ENCODE assay signal across 18 mouse cellular contexts in the genomic region with DNA sequence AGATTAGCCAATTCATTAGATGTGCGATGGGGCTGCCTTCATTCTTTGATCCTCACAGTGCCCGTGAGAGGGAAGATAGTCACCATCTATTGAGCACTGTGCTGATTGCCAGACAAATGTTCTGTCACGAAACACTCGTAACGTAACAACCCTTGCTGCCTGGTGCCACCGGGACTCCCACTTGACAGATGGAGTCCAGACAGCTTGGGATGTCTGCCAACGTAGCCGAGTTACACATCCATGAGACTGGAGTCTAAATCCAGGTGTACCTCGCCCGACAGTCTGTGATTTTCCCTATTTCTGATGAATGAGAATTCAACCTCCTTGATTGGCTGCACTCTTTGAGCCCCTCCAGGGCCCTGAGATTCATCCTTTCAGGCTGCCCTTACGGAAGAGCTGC. TPM values are rescaled to one million over a fixed set of nuclear protein-coding genes. Genes with fewer than 3 reads are reported as not detected.
DNase-seq lines count a peak whose midpoint lies in the region; ATAC-seq and TF ChIP-seq lines count a peak whose summit lies in the region.
"Had no signal": no experiment of that assay in that cellular context is flagged by ENCODE, and none has a peak within 500 bp of the region (broad histone marks: within the 10 kb centered on the region; RNA-seq: fewer than 3 reads in every experiment).

No protein-coding gene starts in this region.

- H3K4me1 ChIP-seq in hindbrain, postnatal 0 days (ENCODE audit: insufficient read depth, low read length), result peaks cover 12% of the 10 kb centered on the region
- H3K4me1 ChIP-seq in hindbrain, embryonic 13.5 days (replicated peaks), result peaks cover 28% of the 10 kb centered on the region
- peaks cover 4% of the 10 kb centered on the region; the same call in 1 of the 2 replicates for H3K4me1 ChIP-seq in cortical plate, adult 2 months (ENCODE audit: control insufficient read depth, insufficient read depth, low read length)
- H3K4me1 ChIP-seq in limb, embryonic 10.5 days, result peaks cover 19% of the 10 kb centered on the region

- no peaks in the 10 kb centered on the region for H3K9me3 ChIP-seq in hindbrain, postnatal 0 days (ENCODE audit: low read length)
- H3K9me3 ChIP-seq in hindbrain, embryonic 13.5 days, result no peaks in the 10 kb centered on the region
- H3K9me3 ChIP-seq in limb, embryonic 10.5 days (replicated peaks), result no peaks in the 10 kb centered on the region
- H3K9me3 ChIP-seq: embryonic facial prominence, embryonic 15.5 days; heart, embryonic 15.5 days; limb, embryonic 12.5 days had no signal

- no peak for TF ChIP-seq POLR2A in brain, embryonic 14.5 days (IDR thresholded peaks at IDR 0.05; ENCODE audit: borderline replicate concordance, extremely low read depth, insufficient read depth, insufficient read length, poor library complexity, severe bottlenecking)
- TF ChIP-seq POLR2A in cortical plate, adult 2 months (IDR thresholded peaks at IDR 0.05; ENCODE audit: extremely low read depth, insufficient read depth, low read length), result no peak

- H3K27ac ChIP-seq in hindbrain, postnatal 0 days, result no peak overlapping the region
- H3K27ac ChIP-seq in hindbrain, embryonic 13.5 days, result no peak overlapping the region
- 0 out of 2 replicates have a peak overlapping the region, but pooled peaks have one; percentile 8 for H3K27ac ChIP-seq in cortical plate, adult 2 months (ENCODE audit: insufficient read depth, low read length)
- no peak overlapping the region for H3K27ac ChIP-seq in limb, embryonic 10.5 days
- H3K27ac ChIP-seq: heart, embryonic 15.5 days; kidney, postnatal 0 days; limb, embryonic 12.5 days had no signal

- WGBS in hindbrain, postnatal 0 days, result 32% methylated on average over 11 of the region's 11 CpGs
- 64% methylated on average over 11 of the region's 11 CpGs for WGBS in hindbrain, embryonic 13.5 days
- WGBS in limb, embryonic 10.5 days, result 77% methylated on average over 11 of the region's 11 CpGs

- no peak for ATAC-seq in cerebellum, adult (ENCODE audit: insufficient number of reproducible peaks, low FRiP score, low TSS enrichment)
- no peak for ATAC-seq in hindbrain, postnatal 0 days
- no peak for ATAC-seq in hindbrain, embryonic 13.5 days (ENCODE audit: low FRiP score)
- ATAC-seq: hindbrain, embryonic 16.5 days had no signal

- H3K27me3 ChIP-seq in hindbrain, postnatal 0 days (ENCODE audit: insufficient read depth, low read length), result no peaks in the 10 kb centered on the region
- no peaks in the 10 kb centered on the region for H3K27me3 ChIP-seq in hindbrain, embryonic 13.5 days
- H3K27me3 ChIP-seq in limb, embryonic 10.5 days (ENCODE audit: low read depth, poor library complexity, severe bottlenecking), result no peaks in the 10 kb centered on the region
- H3K27me3 ChIP-seq: embryonic facial prominence, embryonic 15.5 days; heart, embryonic 15.5 days; limb, embryonic 12.5 days had no signal

- no peak overlapping the region for H3K9ac ChIP-seq in hindbrain, postnatal 0 days (replicated peaks; ENCODE audit: low read length)
- H3K9ac ChIP-seq in hindbrain, embryonic 13.5 days, result no peak overlapping the region
- H3K9ac ChIP-seq: embryonic facial prominence, embryonic 15.5 days; heart, embryonic 15.5 days; limb, embryonic 12.5 days had no signal

- DNase-seq in cerebellum, adult 11 months, result peak; percentile 68
- peak; percentile 65 for DNase-seq in hindbrain, postnatal 0 days (ENCODE audit: low spot score)
- DNase-seq in brain, embryonic 14.5 days (ENCODE audit: low read depth), result peak; percentile 89
- DNase-seq in spleen, postnatal 14 days (ENCODE audit: low spot score in 2 of 2), result no peak
- DNase-seq in limb, embryonic 10.5 days (ENCODE audit: low spot score), result no peak
- DNase-seq: adrenal gland, adult 2 months; thymus, adult 18-20 months had no signal

- H3K4me3 ChIP-seq in hindbrain, postnatal 0 days (ENCODE audit: low read length), result no peak overlapping the region
- H3K4me3 ChIP-seq in hindbrain, embryonic 13.5 days, result no peak overlapping the region
- H3K4me3 ChIP-seq in cortical plate, adult 2 months (ENCODE audit: insufficient read depth, low read length), result no peak overlapping the region
- H3K4me3 ChIP-seq in limb, embryonic 10.5 days, result no peak overlapping the region
- H3K4me3 ChIP-seq: embryonic facial prominence, embryonic 15.5 days; heart, embryonic 15.5 days; limb, embryonic 12.5 days had no signal

- no peak overlapping the region for H3K4me2 ChIP-seq in hindbrain, postnatal 0 days (ENCODE audit: low read depth, low read length)
- no peak overlapping the region for H3K4me2 ChIP-seq in hindbrain, embryonic 13.5 days
- H3K4me2 ChIP-seq: embryonic facial prominence, embryonic 15.5 days; heart, embryonic 15.5 days; limb, embryonic 12.5 days had no signal

- TF ChIP-seq CTCF in hindbrain, postnatal 0 days (IDR thresholded peaks at IDR 0.05; ENCODE audit: low read depth), result no peak
- no peak for TF ChIP-seq CTCF in brain, embryonic 14.5 days (IDR thresholded peaks at IDR 0.05; ENCODE audit: borderline replicate concordance, extremely low read depth, insufficient read depth, insufficient read length)
- no peak for TF ChIP-seq CTCF in cortical plate, adult 2 months (IDR thresholded peaks at IDR 0.05; ENCODE audit: extremely low read depth, insufficient read depth, low read length)

- no peaks in the 10 kb centered on the region for H3K36me3 ChIP-seq in hindbrain, postnatal 0 days (ENCODE audit: insufficient read depth, low read length)
- no peaks in the 10 kb centered on the region for H3K36me3 ChIP-seq in hindbrain, embryonic 13.5 days
- H3K36me3 ChIP-seq in limb, embryonic 10.5 days, result no peaks in the 10 kb centered on the region
- H3K36me3 ChIP-seq: embryonic facial prominence, embryonic 15.5 days; heart, embryonic 15.5 days; limb, embryonic 12.5 days had no signal

RNA-seq across cellular contexts. Expression of a gene that starts 5.0 kb away (rescaled TPM):
- total RNA-seq in hindbrain, postnatal 0 days (2014; rRNA removed), result 20.9 and 27.2 TPM in 2 replicates
- polyA plus RNA-seq in hindbrain, postnatal 0 days (2015; fragmentation: Nextera tagmentation; extraction: Ambion mirVana), result 16.8 and 18.3 TPM in 2 replicates
- 11.8 and 12.3 TPM in 2 replicates for polyA plus RNA-seq in hindbrain, embryonic 13.5 days (2015; fragmentation: Nextera tagmentation; extraction: Ambion mirVana)
- polyA plus RNA-seq in brain, embryonic 14.5 days (2012; rRNA removed), result 21.2 and 23.6 TPM in 2 replicates
- polyA plus RNA-seq in cortical plate, adult 2 months (2012; rRNA removed), result 13.2 and 14.3 TPM in 2 replicates
- polyA plus RNA-seq in limb, embryonic 10.5 days (2016; fragmentation: Nextera tagmentation; extraction: Ambion mirVana), result 10.2 and 11.5 TPM in 2 replicates

RNA-seq across cellular contexts. Expression of a gene that starts 20.2 kb away (rescaled TPM):
- total RNA-seq in hindbrain, postnatal 0 days (2014; rRNA removed), result 75.7 and 87.3 TPM in 2 replicates
- 59.7 and 60.9 TPM in 2 replicates for polyA plus RNA-seq in hindbrain, postnatal 0 days (2015; fragmentation: Nextera tagmentation; extraction: Ambion mirVana)
- 101 and 104 TPM in 2 replicates for polyA plus RNA-seq in hindbrain, embryonic 13.5 days (2015; fragmentation: Nextera tagmentation; extraction: Ambion mirVana)
- 81.7 and 102 TPM in 2 replicates for polyA plus RNA-seq in brain, embryonic 14.5 days (2012; rRNA removed)
- 16.6 and 18.7 TPM in 2 replicates for polyA plus RNA-seq in cortical plate, adult 2 months (2012; rRNA removed)
- polyA plus RNA-seq in limb, embryonic 10.5 days (2016; fragmentation: Nextera tagmentation; extraction: Ambion mirVana), result 108 and 115 TPM in 2 replicates

RNA-seq across cellular contexts. Expression of a gene that starts 36.9 kb away (rescaled TPM):
- total RNA-seq in hindbrain, postnatal 0 days (2014; rRNA removed), result not detected in 2 replicates
- polyA plus RNA-seq in hindbrain, postnatal 0 days (2015; fragmentation: Nextera tagmentation; extraction: Ambion mirVana), result 0.64 and 0.87 TPM in 2 replicates
- polyA plus RNA-seq in hindbrain, embryonic 13.5 days (2015; fragmentation: Nextera tagmentation; extraction: Ambion mirVana), result 0.65 and 1.5 TPM in 2 replicates
- 0.16 and 0.59 TPM in 2 replicates for polyA plus RNA-seq in brain, embryonic 14.5 days (2012; rRNA removed)
- polyA plus RNA-seq in cortical plate, adult 2 months (2012; rRNA removed), result 0.11 and 0.27 TPM in 2 replicates
- polyA plus RNA-seq in limb, embryonic 10.5 days (2016; fragmentation: Nextera tagmentation; extraction: Ambion mirVana), result not detected in 2 replicates
- total RNA-seq: adrenal gland, adult 2 months; common myeloid progenitor, adult 5-6 weeks had no signal
- polyA plus RNA-seq: adrenal gland, adult 2 months; heart, embryonic 15.5 days; kidney, postnatal 0 days; limb, embryonic 12.5 days; liver, embryonic 16.5 days; spleen, adult 2 months had no signal

RNA-seq across cellular contexts. Expression of a gene that starts 58.3 kb away (rescaled TPM):
- 15.3 and 29.3 TPM in 2 replicates for total RNA-seq in hindbrain, postnatal 0 days (2014; rRNA removed)
- 17.7 and 19.6 TPM in 2 replicates for polyA plus RNA-seq in hindbrain, postnatal 0 days (2015; fragmentation: Nextera tagmentation; extraction: Ambion mirVana)
- 18.0 and 18.6 TPM in 2 replicates for polyA plus RNA-seq in hindbrain, embryonic 13.5 days (2015; fragmentation: Nextera tagmentation; extraction: Ambion mirVana)
- 13.9 and 16.0 TPM in 2 replicates for polyA plus RNA-seq in brain, embryonic 14.5 days (2012; rRNA removed)
- 10.7 and 11.3 TPM in 2 replicates for polyA plus RNA-seq in cortical plate, adult 2 months (2012; rRNA removed)
- 9.7 and 12.4 TPM in 2 replicates for polyA plus RNA-seq in limb, embryonic 10.5 days (2016; fragmentation: Nextera tagmentation; extraction: Ambion mirVana)

Comparison
In these comparisons a context has a peak if more than half of its experiments do, and no peak if none do; other contexts are left out.
1. DNase-seq: peak in cerebellum, adult 11 months (single experiment), hindbrain, postnatal 0 days (single experiment) and brain, embryonic 14.5 days (single experiment); none in spleen, postnatal 14 days (0 of 2) and limb, embryonic 10.5 days (single experiment).